Mouse (Mus musculus): ENCODE measurements around the gene Rnf220.

The Rnf220 gene

GRCm38 (mm10) chr4:117438064-117438463 is 58.8 kb downstream of the Rnf220 start:
- DNase-seq (ENCODE audit: low read depth, low spot score): no peak

GRCm38 (mm10) chr4:117436995-117437660 is 59.7 kb downstream of the Rnf220 start:
- no peak for DNase-seq (ENCODE audit: low read depth, low spot score)

GRCm38 (mm10) chr4:117434336-117434735 is 62.5 kb downstream of the Rnf220 start:
- no peak for DNase-seq (ENCODE audit: low read depth, low spot score)

GRCm38 (mm10) chr4:117429604-117430003 is 67.2 kb downstream of the Rnf220 start:
- DNase-seq (ENCODE audit: low read depth, low spot score): no peak

GRCm38 (mm10) chr4:117427540-117427939 is 69.3 kb downstream of the Rnf220 start:
- DNase-seq (ENCODE audit: low read depth, low spot score): no peak

- no peak for DNase-seq (ENCODE audit: low read depth, low spot score)
These were observed 75.8 kb downstream of the Rnf220 start for GRCm38 (mm10) chr4:117421077-117421476.

GRCm38 (mm10) chr4:117416827-117417226 is 80.0 kb downstream of the Rnf220 start:
- DNase-seq (ENCODE audit: low read depth, low spot score): no peak

GRCm38 (mm10) chr4:117410049-117410410 is 86.8 kb downstream of the Rnf220 start:
- DNase-seq (ENCODE audit: low read depth, low spot score): no peak

- no peak for DNase-seq (ENCODE audit: low read depth, low spot score)
These were observed 87.5 kb downstream of the Rnf220 start for GRCm38 (mm10) chr4:117409144-117410048.

GRCm38 (mm10) chr4:117407945-117408344 is 88.9 kb downstream of the Rnf220 start:
- DNase-seq (ENCODE audit: low read depth, low spot score): no peak

GRCm38 (mm10) chr4:117405999-117406398 is 90.9 kb downstream of the Rnf220 start:
- DNase-seq (ENCODE audit: low read depth, low spot score): no peak

- DNase-seq (ENCODE audit: low read depth, low spot score): no peak
These were observed 91.6 kb downstream of the Rnf220 start for GRCm38 (mm10) chr4:117405211-117405610.

- DNase-seq (ENCODE audit: low read depth, low spot score): no peak
These were observed 93.4 kb downstream of the Rnf220 start for GRCm38 (mm10) chr4:117403411-117403810.

GRCm38 (mm10) chr4:117397128-117397527 is 99.7 kb downstream of the Rnf220 start:
- no peak for DNase-seq (ENCODE audit: low read depth, low spot score)

- DNase-seq (ENCODE audit: low read depth, low spot score): no peak
These were observed 103.8 kb downstream of the Rnf220 start for GRCm38 (mm10) chr4:117393027-117393426.

GRCm38 (mm10) chr4:117392391-117392790 is 104.5 kb downstream of the Rnf220 start:
- no peak for DNase-seq (ENCODE audit: low read depth, low spot score)

GRCm38 (mm10) chr4:117391966-117392365 is 104.9 kb downstream of the Rnf220 start:
- no peak for DNase-seq (ENCODE audit: low read depth, low spot score)

- DNase-seq (ENCODE audit: low read depth, low spot score): no peak
These were observed 105.7 kb downstream of the Rnf220 start for GRCm38 (mm10) chr4:117390850-117391795.

- no peak for DNase-seq (ENCODE audit: low read depth, low spot score)
These were observed 107.4 kb downstream of the Rnf220 start for GRCm38 (mm10) chr4:117389264-117390054.

- no peak for DNase-seq (ENCODE audit: low read depth, low spot score)
These were observed 111.6 kb downstream of the Rnf220 start for GRCm38 (mm10) chr4:117385247-117385646.

- DNase-seq (ENCODE audit: low read depth, low spot score): no peak
These were observed 115.0 kb downstream of the Rnf220 start for GRCm38 (mm10) chr4:117381846-117382245.
